Mouse (Mus musculus) right cerebral cortex, postnatal 14 days (tissue): ENCODE results near the gene Kdm6b.

Experiments
- DNase-seq: peaks from one replicate; pipeline ENCODE4 v3.0.0; 2022

The Kdm6b gene

DNA sequence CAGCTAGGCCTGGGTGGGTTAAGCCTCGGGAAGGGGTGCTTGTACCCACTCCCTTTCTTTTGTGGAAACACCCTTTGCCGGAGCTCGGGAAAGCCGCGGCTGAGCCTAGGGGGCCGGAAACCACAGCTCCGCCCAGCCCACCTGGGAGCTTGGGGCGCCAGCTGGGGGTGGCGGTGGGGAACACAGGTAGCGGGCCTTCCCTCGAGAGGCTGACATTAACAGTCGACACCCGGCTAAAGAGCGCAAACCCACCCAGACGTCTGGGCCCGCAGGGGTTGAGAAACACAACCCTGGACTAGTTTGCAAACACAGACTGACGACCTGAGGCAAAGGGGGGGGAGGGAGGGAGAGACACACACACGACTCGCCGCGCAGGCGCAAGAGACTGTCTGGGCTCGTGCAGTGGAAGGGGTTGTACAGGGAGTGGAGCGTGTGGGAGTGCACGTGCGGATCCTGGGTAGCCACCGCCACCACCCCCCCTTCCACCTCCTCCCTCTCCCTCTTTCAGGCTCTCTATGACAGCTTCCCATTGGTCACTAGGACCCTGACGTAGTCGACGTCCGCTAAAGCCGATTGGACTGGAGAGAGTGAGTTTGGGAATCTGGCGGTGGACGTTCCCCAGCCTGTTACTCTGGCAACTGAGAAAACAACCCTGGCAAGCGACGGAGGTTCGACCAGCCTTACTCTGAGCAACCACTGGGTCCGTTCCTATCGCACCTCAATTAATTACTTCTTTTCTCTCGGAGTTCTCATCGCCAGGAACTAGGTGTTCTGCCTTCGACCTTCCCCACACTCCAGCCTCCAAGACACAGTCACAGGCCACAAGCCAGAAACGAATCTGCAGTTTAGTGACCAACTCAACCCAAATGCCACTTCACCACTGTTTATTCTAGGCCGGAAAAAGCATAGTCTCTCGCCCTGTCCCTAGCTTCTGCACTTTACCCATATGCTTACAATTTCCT lies 5.3 kb upstream of the Kdm6b start:
- DNase-seq = peak; percentile 92

GRCm38 (mm10) chr11:69417449-69418384 lies 4.2 kb upstream of the Kdm6b start:
- peak; percentile 96 for DNase-seq

DNA sequence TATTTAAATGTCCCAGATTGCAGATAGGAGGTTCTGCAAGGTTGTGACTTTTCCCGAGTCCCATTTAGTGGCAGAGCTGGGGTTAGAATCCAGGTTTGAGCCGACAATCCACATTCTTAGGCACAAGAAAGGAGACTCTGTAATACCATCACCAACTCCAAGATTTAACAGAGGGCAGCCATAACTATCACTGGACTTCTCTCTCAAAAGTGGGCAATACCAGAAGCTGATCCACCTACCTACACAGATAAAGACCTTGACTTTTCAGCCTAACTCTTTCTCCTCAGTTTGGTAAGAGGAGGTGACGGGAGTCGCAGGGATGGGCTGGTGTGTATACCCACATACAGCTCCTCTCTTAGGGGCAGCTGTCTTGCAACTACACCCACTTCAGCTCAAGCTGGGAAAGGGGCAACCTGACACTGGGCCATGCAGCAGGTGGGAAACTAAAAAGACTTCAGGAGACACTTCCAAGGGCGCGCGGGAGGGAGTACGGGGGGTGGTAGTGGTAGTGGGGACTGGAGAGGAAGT lies 3.5 kb upstream of the Kdm6b start:
- DNase-seq = no peak

- no peak for DNase-seq
These were observed 3.0 kb upstream of the Kdm6b start for GRCm38 (mm10) chr11:69416509-69416908.

DNA sequence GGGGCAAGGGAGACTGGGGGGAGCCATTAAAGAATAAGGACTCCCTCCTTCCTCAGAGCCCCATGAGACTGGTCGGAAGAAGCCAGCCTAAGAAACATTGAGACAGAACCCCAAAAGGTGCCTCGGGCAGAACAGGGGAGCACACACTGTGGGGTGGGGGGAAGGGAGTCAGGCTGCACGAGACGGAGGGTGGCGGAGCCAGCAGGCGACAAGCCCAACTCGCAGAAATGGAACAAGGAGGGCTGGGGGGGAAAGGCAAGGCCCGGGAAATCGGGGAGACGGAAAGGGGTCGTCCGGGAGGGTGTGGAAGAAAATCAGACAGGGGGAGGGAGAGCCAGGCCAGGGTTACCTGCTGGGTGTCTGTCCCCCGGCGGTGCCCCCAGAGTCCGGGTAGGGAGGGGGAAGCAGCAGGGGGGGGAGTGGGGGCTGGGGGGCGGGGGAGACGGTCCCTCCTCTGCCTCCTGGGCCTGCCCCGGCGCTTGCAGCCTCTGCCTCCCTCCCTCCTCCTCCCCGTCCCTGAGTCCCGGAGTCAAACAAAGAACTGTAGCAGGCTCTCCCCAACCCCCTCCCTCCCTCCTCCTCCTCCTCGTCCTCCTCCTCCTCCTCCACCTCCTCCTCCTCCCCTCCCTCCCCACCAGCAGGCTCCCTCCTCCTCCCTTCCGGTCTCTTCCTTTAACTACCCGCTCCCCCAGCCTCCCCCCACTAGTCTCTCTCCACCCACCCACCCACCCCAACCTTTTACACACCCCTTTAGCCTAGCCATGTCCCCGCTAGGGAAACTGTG lies 2.4 kb upstream of the Kdm6b start:
- peak; percentile 55 for DNase-seq

DNA sequence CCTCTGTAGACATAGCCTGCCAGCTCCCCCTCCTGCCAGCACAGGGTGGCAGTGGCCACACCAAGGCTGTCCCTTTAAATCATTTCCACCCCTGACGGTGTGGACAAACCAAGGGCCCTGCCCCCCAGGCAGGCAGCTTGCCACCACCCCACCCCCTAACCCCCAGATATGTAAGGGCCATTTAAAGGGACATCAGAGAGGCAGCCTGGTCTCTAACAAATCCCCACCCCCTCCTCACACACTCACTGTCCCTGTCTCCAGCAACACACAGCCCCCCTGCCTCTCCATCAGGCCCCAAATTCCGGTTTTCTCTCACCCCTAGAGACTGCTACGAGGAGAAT lies 1.8 kb upstream of the Kdm6b start:
- peak; percentile 59 for DNase-seq

DNA sequence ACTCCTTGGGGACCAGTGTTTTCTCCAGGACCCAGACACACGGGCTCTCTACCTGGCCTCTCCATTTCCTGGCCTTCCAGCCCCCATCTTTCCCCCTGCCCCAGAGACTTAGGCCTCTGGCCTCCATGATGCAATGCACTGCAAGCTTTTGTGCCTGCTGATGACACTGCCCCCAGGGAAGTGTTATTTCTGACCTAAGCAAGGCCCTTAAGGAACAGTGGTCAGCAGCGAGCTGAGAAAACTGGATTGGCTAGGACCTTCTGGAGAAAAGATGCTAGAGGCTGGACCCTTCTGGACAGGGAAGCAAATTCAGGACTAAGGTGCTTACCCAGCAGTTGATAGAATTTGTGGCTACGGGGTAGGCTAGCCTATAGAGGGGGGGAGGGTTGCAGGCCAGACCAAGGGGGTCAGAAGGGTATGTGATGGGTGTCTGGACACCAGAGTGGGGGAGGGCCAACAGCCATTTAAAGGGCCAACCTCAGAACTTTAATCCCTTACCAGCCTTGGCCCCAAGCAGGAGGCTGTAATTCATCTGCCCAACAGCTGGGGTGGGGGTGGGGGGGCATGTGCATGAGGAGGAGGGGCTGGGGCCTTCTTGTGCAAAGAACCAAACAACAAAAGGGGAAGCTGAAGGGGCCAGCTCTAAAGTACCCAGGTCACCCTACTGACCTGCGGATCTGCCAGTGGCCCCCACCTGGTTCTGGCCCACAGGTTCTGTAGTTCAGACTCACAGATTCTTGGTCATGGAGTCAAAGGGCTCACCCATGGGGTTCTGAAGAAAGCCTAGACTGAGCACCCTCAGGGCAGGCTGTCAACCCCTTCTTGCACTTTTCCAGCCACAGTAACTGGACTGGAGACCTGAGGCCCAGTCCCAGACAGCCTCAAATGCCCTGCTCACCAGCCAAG lies 1.2 kb upstream of the Kdm6b start:
- no peak for DNase-seq

DNA sequence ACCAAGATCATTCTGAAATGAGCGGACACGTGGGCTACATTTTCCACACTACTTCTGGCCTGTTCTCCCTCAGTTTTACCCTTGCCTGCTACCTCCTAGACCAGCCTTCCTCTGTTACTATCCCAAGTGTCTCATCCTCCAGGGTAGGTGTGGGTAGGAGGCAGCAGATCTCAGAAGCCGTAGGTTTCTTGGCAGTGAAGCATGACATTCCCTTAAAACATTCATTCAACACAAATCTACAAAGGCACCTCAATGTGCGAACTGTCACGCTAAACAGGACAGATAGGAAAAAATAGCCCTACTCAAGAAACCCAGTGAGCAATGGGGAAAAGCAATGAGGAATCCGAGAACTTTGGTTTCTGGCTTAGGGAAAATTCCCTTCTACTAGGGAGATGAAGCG lies 927 bp downstream of the Kdm6b start:
- DNase-seq = no peak

GRCm38 (mm10) chr11:69411538-69412203 lies 1.8 kb downstream of the Kdm6b start:
- peak; percentile 72 for DNase-seq

GRCm38 (mm10) chr11:69411073-69411535 lies 2.4 kb downstream of the Kdm6b start:
- peak; percentile 98 for DNase-seq

GRCm38 (mm10) chr11:69410310-69411072 lies 3.0 kb downstream of the Kdm6b start:
- DNase-seq = peak; percentile 55

DNA sequence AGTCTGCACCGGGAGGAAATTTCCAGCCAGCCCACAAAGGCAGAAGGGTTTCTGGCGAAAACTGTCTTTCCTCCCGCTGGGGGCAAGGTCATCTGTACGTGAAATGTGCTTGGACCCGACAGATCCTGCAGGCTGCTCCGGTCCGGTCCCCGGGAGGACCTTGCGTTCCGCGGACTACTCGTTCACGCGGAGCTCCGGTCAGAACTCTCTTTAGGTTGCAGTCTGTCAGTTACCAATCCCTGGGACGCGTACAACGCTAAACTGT lies 3.5 kb downstream of the Kdm6b start:
- no peak for DNase-seq

GRCm38 (mm10) chr11:69409378-69410044 lies 4.0 kb downstream of the Kdm6b start:
- DNase-seq = peak; percentile 86

- DNase-seq = peak; percentile 65
These were observed 4.7 kb downstream of the Kdm6b start for GRCm38 (mm10) chr11:69408541-69409377.

DNA sequence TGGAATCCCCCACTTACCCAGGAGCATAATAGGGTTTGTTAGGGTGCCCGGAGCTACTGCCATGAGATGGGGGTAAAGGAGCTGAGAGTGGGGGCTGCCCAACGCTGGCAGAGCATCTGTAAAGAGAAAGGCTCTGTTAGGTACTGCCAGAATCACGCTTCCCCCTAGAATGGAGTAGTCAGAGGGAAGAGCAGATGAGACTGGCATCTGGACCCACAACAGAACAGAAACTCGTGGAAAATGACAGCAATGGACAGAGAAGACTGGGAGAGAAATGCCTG lies 5.8 kb downstream of the Kdm6b start:
- no peak for DNase-seq

- DNase-seq = no peak
These were observed 6.4 kb downstream of the Kdm6b start for GRCm38 (mm10) chr11:69406867-69407723.

DNA sequence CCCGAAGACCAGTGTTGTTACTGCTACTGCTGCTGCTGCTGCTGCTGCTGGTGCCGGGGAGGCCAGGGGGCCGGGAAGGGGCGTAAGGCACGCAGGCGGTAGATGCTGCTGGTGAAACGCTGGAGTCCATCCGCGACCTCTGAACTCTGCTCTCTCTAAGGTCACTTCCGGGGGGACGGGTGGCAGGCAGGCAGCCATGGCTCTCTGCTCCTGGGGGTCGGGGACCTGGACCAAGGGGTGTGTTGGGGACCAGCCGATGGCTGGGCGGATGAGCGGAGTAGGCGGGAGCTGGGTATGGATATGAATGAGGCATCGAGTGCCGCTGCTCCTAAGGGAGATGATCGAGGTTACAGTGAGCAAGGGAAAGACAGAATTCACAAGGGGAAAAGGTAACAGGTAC lies 7.2 kb downstream of the Kdm6b start:
- DNase-seq = no peak
